Mouse (Mus musculus) right cerebral cortex, adult 2 months (tissue): Measurements from ENCODE around the gene Sec31b.

Source experiments
- DNase-seq, 2 experiments: peaks; one replicate each; pipeline ENCODE4 v3.0.0; 2021 to 2022; ENCODE audit warnings: low spot score in 2 of 2

The Sec31b gene

GRCm38 (mm10) chr19:44545321-44546041 is at the start of gene Sec31b:
TSS of gene Sec31b (minus strand) at chr19:44545864.
- DNase-seq, result no peak

GRCm38 (mm10) chr19:44594180-44594579 is 48.5 kb upstream of the Sec31b start:
- DNase-seq, result no peak

- no peak for DNase-seq
Measured at GRCm38 (mm10) chr19:44591638-44592037, 46.0 kb upstream of the Sec31b start.

GRCm38 (mm10) chr19:44590992-44591391 is 45.3 kb upstream of the Sec31b start:
- no peak for DNase-seq

GRCm38 (mm10) chr19:44589591-44590223 is 44.0 kb upstream of the Sec31b start:
- DNase-seq, result no peak

GRCm38 (mm10) chr19:44588036-44588435 is 42.4 kb upstream of the Sec31b start:
- DNase-seq, result no peak

GRCm38 (mm10) chr19:44582638-44583309 is 37.1 kb upstream of the Sec31b start:
- DNase-seq, result peak; percentile 95 to 97

- no peak for DNase-seq
Measured at GRCm38 (mm10) chr19:44582103-44582502, 36.4 kb upstream of the Sec31b start.

- DNase-seq, result no peak
Measured at GRCm38 (mm10) chr19:44578038-44578437, 32.4 kb upstream of the Sec31b start.

GRCm38 (mm10) chr19:44576275-44576674 is 30.6 kb upstream of the Sec31b start:
- DNase-seq, result no peak

- DNase-seq, result no peak
Measured at GRCm38 (mm10) chr19:44567763-44568162, 22.1 kb upstream of the Sec31b start.

GRCm38 (mm10) chr19:44564006-44564405 is 18.3 kb upstream of the Sec31b start:
- no peak for DNase-seq

GRCm38 (mm10) chr19:44562652-44563206 is 17.1 kb upstream of the Sec31b start, which contains the start of gene Hif1an:
TSS of gene Hif1an (plus strand) at chr19:44562850.
- DNase-seq, result peak; percentile 96

GRCm38 (mm10) chr19:44554861-44555590 is 9.4 kb upstream of the Sec31b start, which contains the start of gene Ndufb8:
TSS of gene Ndufb8 (minus strand) at chr19:44555440.
- DNase-seq, result peak; percentile 96 to 98

- no peak for DNase-seq
Measured at GRCm38 (mm10) chr19:44554490-44554860, 8.8 kb upstream of the Sec31b start.

GRCm38 (mm10) chr19:44553286-44553685 is 7.6 kb upstream of the Sec31b start:
- DNase-seq, result no peak

GRCm38 (mm10) chr19:44552731-44553130 is 7.1 kb upstream of the Sec31b start, which contains the start of gene Gm20538:
TSS of gene Gm20538 (minus strand) at chr19:44552831.
- DNase-seq, result no peak

- DNase-seq, result peak; percentile 79 to 82
Measured at GRCm38 (mm10) chr19:44544775-44545174, 889 bp downstream of the Sec31b start.

- no peak for DNase-seq
Measured at GRCm38 (mm10) chr19:44544372-44544771, 1.3 kb downstream of the Sec31b start.

GRCm38 (mm10) chr19:44542694-44543178 is 2.9 kb downstream of the Sec31b start:
- DNase-seq, result no peak

- DNase-seq, result no peak
Measured at GRCm38 (mm10) chr19:44537416-44537815, 8.2 kb downstream of the Sec31b start.
